Mouse (Mus musculus): ENCODE data around the gene Brd3os.

Gene Brd3os

GRCm38 (mm10) chr2:27438281-27438680 is 3.8 kb upstream of the Brd3os start:
- POLR2A ChIA-PET: interaction anchor here in 3 of 4 experiments (0.7 to 1.4 kb wide), 5 partner anchors 10 to 445 kb away, joined by 3 to 5 read pairs (median 3); no protein-coding TSS in a partner anchor
- CTCF ChIA-PET: interaction anchor here (0.6 to 3.0 kb wide), 10 partner anchors 9 to 398 kb away, joined by 3 to 21 read pairs (median 4); partner anchors contain the start of gene Vav2 (in 1 of the 4)

GRCm38 (mm10) chr2:27442708-27443449 is 755 bp downstream of the Brd3os start:
- ChIA-PET POLR2A (interaction anchor here in 3 of 4 experiments (0.6 to 2.8 kb wide), 53 partner anchors 11 to 842 kb away, joined by 3 to 32 read pairs (median 4); partner anchors contain the start of genes Vav2 (in 3 of the 3), Wdr5 (in 3 of the 3) and Brd3 (in 2 of the 3)), CTCF (interaction anchor here in 3 of 4 experiments (0.6 to 2.8 kb wide), 15 partner anchors 8 to 1055 kb away, joined by 3 to 27 read pairs (median 3); partner anchors contain the start of gene Vav2 (in 2 of the 3))

- ChIA-PET CTCF (interaction anchor here in 2 of 4 experiments (0.9 to 2.8 kb wide), 3 partner anchors 15 to 18 kb away, joined by 3 to 27 read pairs (median 13); partner anchors contain the start of gene Vav2 (in 2 of the 2)), POLR2A (interaction anchor here in 2 of 4 experiments (1.0 to 2.8 kb wide), 11 partner anchors 11 to 297 kb away, joined by 3 to 32 read pairs (median 4); partner anchors contain the start of genes Vav2 (in 1 of the 2) and Wdr5 (in 1 of the 2))
Observed at GRCm38 (mm10) chr2:27443450-27443708, 1.3 kb downstream of the Brd3os start.

- ChIA-PET POLR2A (interaction anchor here in 3 of 4 experiments (0.7 to 1.5 kb wide), 5 partner anchors 9 to 94 kb away, joined by 3 to 4 read pairs (median 3); no protein-coding TSS in a partner anchor), CTCF (interaction anchor here (0.6 to 0.9 kb wide), 5 partner anchors 8 to 544 kb away, joined by 3 to 6 read pairs (median 3); no protein-coding TSS in a partner anchor)
Observed at GRCm38 (mm10) chr2:27445910-27446309, 3.8 kb downstream of the Brd3os start.

- CTCF ChIA-PET: interaction anchor here in 3 of 4 experiments (0.6 to 2.9 kb wide), 6 partner anchors 9 to 1153 kb away, joined by 3 to 19 read pairs (median 4); no protein-coding TSS in a partner anchor
- POLR2A ChIA-PET: interaction anchor here (0.6 to 1.0 kb wide), 4 partner anchors 18 to 112 kb away, joined by 3 to 5 read pairs (median 4); no protein-coding TSS in a partner anchor
Observed at GRCm38 (mm10) chr2:27446812-27447211, 4.7 kb downstream of the Brd3os start.

GRCm38 (mm10) chr2:27447782-27448181 is 5.7 kb downstream of the Brd3os start:
- ChIA-PET POLR2A (interaction anchor here in 3 of 4 experiments (0.6 to 1.8 kb wide), 10 partner anchors 9 to 813 kb away, joined by 3 to 6 read pairs (median 4); no protein-coding TSS in a partner anchor), CTCF (interaction anchor here (0.5 to 2.9 kb wide), 12 partner anchors 10 to 784 kb away, joined by 3 to 10 read pairs (median 3); partner anchors contain the start of gene Wdr5 (in 1 of the 4))

- CTCF ChIA-PET: interaction anchor here in 1 of 4 experiments (1.0 kb wide), 1 partner anchor 8 kb away, joined by 4 read pairs; the partner anchor contains the start of gene Brd3os
Observed at GRCm38 (mm10) chr2:27450226-27450625, 8.1 kb downstream of the Brd3os start.

GRCm38 (mm10) chr2:27459735-27460134 is 17.6 kb downstream of the Brd3os start:
- CTCF ChIA-PET: no interaction called here
- POLR2A ChIA-PET: interaction anchor here in 2 of 4 experiments (0.8 to 1.5 kb wide), 5 partner anchors 9 to 56 kb away, joined by 3 to 6 read pairs (median 4); partner anchors contain the start of gene Wdr5 (in 1 of the 2)

More at GRCm38 (mm10) chr2:27450226-27450625, 8.1 kb downstream of the Brd3os start:
- POLR2A ChIA-PET: interaction anchor here in 3 of 4 experiments (1.0 to 2.1 kb wide), 7 partner anchors 8 to 55 kb away, joined by 3 to 6 read pairs (median 4); partner anchors contain the start of gene Brd3os (in 1 of the 3)

- CTCF ChIA-PET: no interaction called here
- POLR2A ChIA-PET: interaction anchor here in 2 of 4 experiments (0.8 to 2.0 kb wide), 6 partner anchors 8 to 56 kb away, joined by 3 to 6 read pairs (median 4); partner anchors contain the start of genes Brd3os (in 1 of the 2) and Wdr5 (in 1 of the 2)
Observed at GRCm38 (mm10) chr2:27460163-27460562, 18.0 kb downstream of the Brd3os start.

- POLR2A ChIA-PET: interaction anchor here in 2 of 4 experiments (1.2 to 2.0 kb wide), 5 partner anchors 10 to 78 kb away, joined by 4 to 6 read pairs (median 4); partner anchors contain the start of genes Brd3 (in 1 of the 2) and Brd3os (in 1 of the 2)
- CTCF ChIA-PET: no interaction called here
Observed at GRCm38 (mm10) chr2:27460651-27461050, 18.5 kb downstream of the Brd3os start.

- CTCF ChIA-PET: interaction anchor here in 1 of 4 experiments (1.0 kb wide), 1 partner anchor 14 kb away, joined by 3 read pairs; no protein-coding TSS in a partner anchor
- POLR2A ChIA-PET: interaction anchor here in 2 of 4 experiments (0.7 to 2.0 kb wide), 11 partner anchors 11 to 77 kb away, joined by 3 to 9 read pairs (median 4); partner anchors contain the start of genes Brd3os (in 1 of the 2) and Vav2 (in 1 of the 2)
Observed at GRCm38 (mm10) chr2:27461881-27462660, 19.9 kb downstream of the Brd3os start.

GRCm38 (mm10) chr2:27462901-27463300 is 20.8 kb downstream of the Brd3os start:
- ChIA-PET POLR2A (interaction anchor here in 3 of 4 experiments (0.6 to 3.2 kb wide), 6 partner anchors 9 to 118 kb away, joined by 3 to 12 read pairs (median 6); partner anchors contain the start of gene Vav2 (in 1 of the 3)), CTCF (no interaction called here)

GRCm38 (mm10) chr2:27469292-27469990 is 27.3 kb downstream of the Brd3os start:
- ChIA-PET POLR2A (interaction anchor here in 3 of 4 experiments (0.8 to 2.7 kb wide), 7 partner anchors 13 to 55 kb away, joined by 3 to 8 read pairs (median 6); partner anchors contain the start of genes Brd3os (in 2 of the 3) and Brd3 (in 1 of the 3)), CTCF (no interaction called here)

GRCm38 (mm10) chr2:27469991-27470355 is 27.8 kb downstream of the Brd3os start:
- CTCF ChIA-PET: no interaction called here
- POLR2A ChIA-PET: interaction anchor here in 3 of 4 experiments (0.8 to 2.7 kb wide), 6 partner anchors 11 to 55 kb away, joined by 3 to 7 read pairs (median 3); partner anchors contain the start of genes Brd3 (in 1 of the 3) and Brd3os (in 1 of the 3)

- ChIA-PET POLR2A (interaction anchor here in 3 of 4 experiments (0.7 to 2.7 kb wide), 8 partner anchors 11 to 54 kb away, joined by 3 to 7 read pairs (median 3); partner anchors contain the start of genes Brd3 (in 1 of the 3) and Brd3os (in 1 of the 3)), CTCF (no interaction called here)
Observed at GRCm38 (mm10) chr2:27470535-27470934, 28.4 kb downstream of the Brd3os start.

GRCm38 (mm10) chr2:27471170-27471584 is 29.1 kb downstream of the Brd3os start:
- POLR2A ChIA-PET: interaction anchor here in 2 of 4 experiments (0.7 to 2.7 kb wide), 12 partner anchors 12 to 60 kb away, joined by 3 to 7 read pairs (median 4); partner anchors contain the start of genes Brd3 (in 1 of the 2), Brd3os (in 1 of the 2) and Wdr5 (in 1 of the 2)
- CTCF ChIA-PET: interaction anchor here in 1 of 4 experiments (0.6 kb wide), 1 partner anchor 49 kb away, joined by 3 read pairs; no protein-coding TSS in a partner anchor
